Mouse (Mus musculus) bone marrow macrophage, adult 2 months (primary cell): Measurements from ENCODE around the gene Marcksl1. TPM values are rescaled to one million over a fixed set of nuclear protein-coding genes. Genes with fewer than 3 reads are reported as not detected.

Experiments used
- H3K27ac ChIP-seq: 2 replicates; pipeline ENCODE4 v1.5.1; 2012; ENCODE audit warnings: low read depth, low read length; ENCODE audit not compliant: insufficient read depth
- H3K4me1 ChIP-seq: 2 replicates; pipeline ENCODE4 v1.6.1; 2012; ENCODE audit warnings: low read length; ENCODE audit not compliant: control insufficient read depth, insufficient read depth
- H3K4me3 ChIP-seq: 2 replicates; pipeline ENCODE4 v1.5.1; 2012; ENCODE audit warnings: mild to moderate bottlenecking, low read length, moderate library complexity; ENCODE audit not compliant: insufficient read depth
- CTCF ChIP-seq: IDR thresholded peaks from 2 replicates; pipeline ENCODE4 v1.5.1; 2012; ENCODE audit warnings: low read depth, mild to moderate bottlenecking, low read length, moderate library complexity
- POLR2A ChIP-seq: IDR thresholded peaks from 2 replicates; pipeline ENCODE4 v1.6.1; 2012; ENCODE audit warnings: mild to moderate bottlenecking, low read depth, low read length, borderline replicate concordance
- polyA plus RNA-seq: library from polyadenylated mRNA; stranded (reverse); fragments of >200 nt; gene quantifications from 2 replicates; pipeline ENCODE4 v1.2.4, GENCODE M21; 2012; ENCODE audit not compliant: missing spikeins, insufficient read depth, insufficient read length

The Marcksl1 gene
- polyA plus RNA-seq, 1 experiment: 157 TPM

GRCm38 (mm10) chr4:129556532-129557223 is 43.3 kb downstream of the Marcksl1 start:
- Histone ChIP-seq H3K27ac (peak overlapping the region; percentile 25; the same call in 1 of the 2 replicates), H3K4me1 (peaks cover 8% of the 10 kb centered on the region), H3K4me3 (peak overlapping the region; percentile 69)
- TF ChIP-seq POLR2A (no peak), CTCF (no peak)

GRCm38 (mm10) chr4:129557256-129557808 is 44.0 kb downstream of the Marcksl1 start:
- H3K27ac ChIP-seq: no peak overlapping the region
- TF ChIP-seq CTCF (no peak), POLR2A (no peak)
- H3K4me3 ChIP-seq: no peak overlapping the region
- H3K4me1 ChIP-seq: peaks cover 8% of the 10 kb centered on the region

DNA sequence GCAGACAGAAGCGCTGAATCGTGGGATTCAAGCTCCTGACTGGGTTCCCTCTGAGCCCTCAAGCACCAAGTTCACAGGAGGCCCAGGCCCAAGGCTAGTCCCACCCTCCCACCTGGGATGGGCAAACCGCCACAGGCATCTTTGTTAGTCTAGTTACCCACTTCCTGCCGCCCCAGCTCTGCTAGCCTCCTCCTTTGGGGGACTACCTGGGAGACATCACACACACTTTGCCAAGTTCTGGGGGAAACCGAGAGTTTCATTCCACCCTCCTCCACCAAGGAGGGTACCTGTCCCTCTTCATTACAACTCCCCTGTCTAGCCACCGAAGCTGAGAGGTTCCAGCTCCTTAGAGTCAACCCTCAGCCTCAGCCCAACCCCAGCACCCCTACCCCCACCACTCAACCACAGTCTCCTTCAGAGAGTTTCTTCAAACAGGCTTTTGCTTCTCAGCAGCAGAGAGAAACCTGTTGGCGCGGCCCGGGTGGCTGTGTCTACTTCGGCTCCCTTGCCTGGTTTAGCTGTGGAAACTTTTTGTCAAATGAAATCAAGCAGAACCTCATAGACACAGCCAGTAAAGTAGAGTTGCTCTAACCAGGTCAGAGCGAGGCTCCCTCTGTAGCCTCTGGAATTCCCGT is 45.1 kb downstream of the Marcksl1 start:
- H3K4me1 ChIP-seq: peaks cover 8% of the 10 kb centered on the region
- H3K27ac ChIP-seq: no peak overlapping the region
- no peak for TF ChIP-seq POLR2A
- H3K4me3 ChIP-seq: no peak overlapping the region

DNA sequence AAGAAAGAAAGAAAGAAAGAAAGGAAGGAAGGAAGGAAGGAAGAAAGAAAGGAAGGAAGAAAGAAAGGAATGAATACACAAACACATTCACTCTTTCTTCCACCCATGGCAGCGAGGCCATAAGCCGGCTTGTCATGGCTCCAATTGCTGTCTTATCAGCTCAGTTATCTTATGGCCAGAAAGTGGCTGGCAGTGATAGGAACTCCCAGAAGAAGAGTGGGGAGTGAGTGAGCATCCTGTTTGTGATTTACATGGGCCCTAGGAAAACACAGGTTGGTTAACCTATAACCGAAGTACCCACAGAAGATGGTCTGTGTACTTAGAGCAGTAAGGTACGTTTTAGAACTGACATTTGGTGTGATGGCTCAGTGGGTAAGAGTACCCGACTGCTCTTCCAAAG is 47.8 kb downstream of the Marcksl1 start:
- no peak overlapping the region for H3K4me3 ChIP-seq
- H3K27ac ChIP-seq: no peak overlapping the region
- TF ChIP-seq POLR2A: no peak
- no peak for TF ChIP-seq CTCF
- peaks cover 6% of the 10 kb centered on the region for H3K4me1 ChIP-seq

GRCm38 (mm10) chr4:129563718-129564117 is 50.3 kb downstream of the Marcksl1 start:
- H3K4me3 ChIP-seq: no peak overlapping the region
- no peaks in the 10 kb centered on the region for H3K4me1 ChIP-seq
- TF ChIP-seq CTCF (no peak), POLR2A (no peak)
- H3K27ac ChIP-seq: no peak overlapping the region

- Histone ChIP-seq H3K27ac (no peak overlapping the region), H3K4me3 (no peak overlapping the region), H3K4me1 (no peaks in the 10 kb centered on the region)
- TF ChIP-seq CTCF: no peak
- no peak for TF ChIP-seq POLR2A
These were observed 51.8 kb downstream of the Marcksl1 start for GRCm38 (mm10) chr4:129565139-129565538.

Other genes starting within 250 kb of the Marcksl1 start
- not detected in 2 replicates for gene Sync, start 226.0 kb upstream of the Marcksl1 start, polyA plus RNA-seq
- 137 and 148 TPM in 2 replicates for gene Rbbp4, start 178.2 kb upstream of the Marcksl1 start, polyA plus RNA-seq
- 70.2 and 76.9 TPM in 2 replicates for gene Zbtb8os, start 177.9 kb upstream of the Marcksl1 start, polyA plus RNA-seq
- 3.6 and 4.4 TPM in 2 replicates for gene Zbtb8a, start 135.5 kb upstream of the Marcksl1 start, polyA plus RNA-seq
- not detected in 2 replicates for gene Zbtb8b, start 72.7 kb upstream of the Marcksl1 start, polyA plus RNA-seq
- 37.3 and 42.3 TPM in 2 replicates for gene Bsdc1, start 52.0 kb upstream of the Marcksl1 start, polyA plus RNA-seq
- not detected in 2 replicates for gene Tssk3, start 22.6 kb upstream of the Marcksl1 start, polyA plus RNA-seq
- gene Fam229a, start 22.4 kb upstream of the Marcksl1 start, polyA plus RNA-seq: not detected in 2 replicates
- 75.2 and 83.9 TPM in 2 replicates for gene Hdac1, start 29.1 kb downstream of the Marcksl1 start, polyA plus RNA-seq
- gene Lck, start 60.1 kb downstream of the Marcksl1 start, polyA plus RNA-seq: 0.68 TPM in 1 of 2 replicates, not detected in the other
- 1.2 and 2.6 TPM in 2 replicates for gene Fam167b, start 65.0 kb downstream of the Marcksl1 start, polyA plus RNA-seq
- gene Eif3i, start 87.1 kb downstream of the Marcksl1 start, polyA plus RNA-seq: 105 and 119 TPM in 2 replicates
- 137 and 140 TPM in 2 replicates for gene Tmem234, start 87.1 kb downstream of the Marcksl1 start, polyA plus RNA-seq
- gene Dcdc2b, start 100.7 kb downstream of the Marcksl1 start, polyA plus RNA-seq: 1.8 and 2.3 TPM in 2 replicates
- 13.6 and 14.0 TPM in 2 replicates for gene Iqcc, start 105.5 kb downstream of the Marcksl1 start, polyA plus RNA-seq
- 39.0 and 42.3 TPM in 2 replicates for gene Ccdc28b, start 110.4 kb downstream of the Marcksl1 start, polyA plus RNA-seq
- 39.8 and 45.7 TPM in 2 replicates for gene Txlna, start 127.5 kb downstream of the Marcksl1 start, polyA plus RNA-seq
- gene Kpna6, start 159.2 kb downstream of the Marcksl1 start, polyA plus RNA-seq: 35.1 and 42.0 TPM in 2 replicates
- gene Tmem39b, start 183.3 kb downstream of the Marcksl1 start, polyA plus RNA-seq: 10.7 and 12.8 TPM in 2 replicates
- gene Khdrbs1, start 228.7 kb downstream of the Marcksl1 start, polyA plus RNA-seq: 67.0 and 67.1 TPM in 2 replicates